16 mouse cellular contexts compared by ENCODE assay signal in genomic region chr12:71412331-71412730, GRCm38 (mm10).
"Had no signal": no experiment of that assay in that cellular context is flagged by ENCODE, and none has a peak within 500 bp of the region (broad histone marks: within the 10 kb centered on the region; RNA-seq: fewer than 3 reads in every experiment).

No protein-coding gene starts in this region.

- H3K9me3 ChIP-seq: midbrain, embryonic 12.5 days; neural tube, embryonic 13.5 days; neural tube, embryonic 15.5 days had no signal

- DNase-seq: lung, adult 18-20 months; lung, embryonic 14.5 days; lung, postnatal 10 days; lung, postnatal 4 days; midbrain, embryonic 14.5 days; retina, postnatal 1 day; right cerebral cortex, adult 18-20 months; right cerebral cortex, postnatal 14 days; thymus, adult 18-20 months; thymus, postnatal 14 days; thymus, postnatal 36 days had no signal

- H3K4me3 ChIP-seq: midbrain, embryonic 12.5 days; myocyte; neural tube, embryonic 13.5 days; neural tube, embryonic 15.5 days had no signal

- H3K27ac ChIP-seq: midbrain, embryonic 12.5 days; neural tube, embryonic 13.5 days; neural tube, embryonic 15.5 days had no signal

- ATAC-seq: midbrain, embryonic 16.5 days had no signal

- H3K9ac ChIP-seq: lung, embryonic 14.5 days; midbrain, embryonic 12.5 days; neural tube, embryonic 13.5 days; neural tube, embryonic 15.5 days had no signal

- H3K4me2 ChIP-seq: lung, embryonic 14.5 days; midbrain, embryonic 12.5 days; neural tube, embryonic 13.5 days; neural tube, embryonic 15.5 days had no signal

- H3K36me3 ChIP-seq: midbrain, embryonic 12.5 days; neural tube, embryonic 13.5 days; neural tube, embryonic 15.5 days had no signal

- H3K27me3 ChIP-seq: neural tube, embryonic 15.5 days had no signal
